Mouse (Mus musculus) cerebellum, adult 2 months (tissue): ENCODE measurements around the gene Slc8a1.

Experiments used
- CTCF ChIP-seq: fragments of 200-500 bp; IDR thresholded peaks from 2 replicates; pipeline ENCODE4 v1.5.1; 2011; ENCODE audit warnings: low read depth, mild to moderate bottlenecking, control low read depth, low read length, moderate library complexity, borderline replicate concordance; ENCODE audit not compliant: insufficient read depth
- POLR2A ChIP-seq: fragments of 200-500 bp; IDR thresholded peaks from 2 replicates; pipeline ENCODE4 v1.6.1; 2011; ENCODE audit warnings: low read length, control low read depth, borderline replicate concordance; ENCODE audit not compliant: insufficient read depth

DNA sequence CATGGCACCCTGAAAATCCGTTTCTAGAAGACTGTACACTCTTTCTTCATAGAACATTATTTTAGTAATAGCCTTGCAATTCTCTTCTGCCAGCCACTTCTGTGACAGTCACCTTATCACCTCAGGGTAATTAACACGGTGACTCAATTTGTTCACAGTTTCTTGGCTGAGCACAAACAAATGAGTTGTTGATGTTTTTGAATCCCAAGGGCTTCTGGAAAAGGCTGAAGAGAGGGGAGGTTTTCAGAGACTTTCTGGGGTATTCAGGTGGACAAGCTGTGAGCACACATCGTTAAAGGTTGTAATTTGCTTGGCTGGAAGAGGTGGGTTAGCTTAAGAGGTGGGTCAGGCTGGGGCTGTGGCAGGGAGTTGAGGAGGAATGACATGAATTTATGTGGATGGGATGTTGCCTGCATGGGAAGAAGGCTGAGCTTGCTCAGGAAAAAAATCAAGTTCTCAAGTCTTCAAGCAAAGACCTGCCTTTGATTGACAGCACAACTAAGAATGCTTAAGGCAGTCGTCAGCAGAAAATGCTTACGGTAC lies 360.3 kb downstream of the Slc8a1 start:
- TF ChIP-seq CTCF, result no peak
- no peak for TF ChIP-seq POLR2A
